ENCODE assay signal across 8 mouse cellular contexts in the genomic region with DNA sequence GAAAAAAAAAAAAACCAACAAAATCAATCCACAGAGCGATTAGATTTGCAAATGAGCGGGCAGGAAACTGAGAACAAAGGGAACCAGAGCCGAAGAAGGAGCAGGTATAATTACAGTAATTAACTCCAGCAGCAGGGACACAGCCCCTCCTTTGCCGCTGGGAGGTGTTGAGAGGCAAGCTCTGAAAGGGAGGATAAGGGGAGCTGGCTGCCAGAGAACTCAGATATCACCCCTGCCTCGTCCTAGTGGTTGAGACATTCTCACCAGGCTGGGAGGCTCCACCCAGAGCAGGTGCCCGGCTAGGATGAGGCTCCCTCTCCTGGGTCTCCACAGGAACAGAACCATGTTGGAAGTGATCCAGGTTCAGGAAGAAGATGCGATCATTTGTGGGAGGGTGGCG.
DNase-seq lines count a peak whose midpoint lies in the region; ATAC-seq and TF ChIP-seq lines count a peak whose summit lies in the region.

No protein-coding gene starts in this region.

- no peak for TF ChIP-seq POLR2A in brain, embryonic 14.5 days (IDR thresholded peaks at IDR 0.05; ENCODE audit: borderline replicate concordance, extremely low read depth, insufficient read depth, insufficient read length, poor library complexity, severe bottlenecking)

- ATAC-seq in cerebellum, adult (ENCODE audit: insufficient number of reproducible peaks, low FRiP score, low TSS enrichment) = no peak

- intact Hi-C loops in left cerebral cortex, postnatal 4 days (cut with DNase I) = no loop called here
- intact Hi-C loops in heart, postnatal 14 days (cut with DNase I) = no loop called here

- peak; percentile 18; the same call in 1 of the 2 replicates for TF ChIP-seq CTCF in brain, embryonic 14.5 days (IDR thresholded peaks at IDR 0.05; ENCODE audit: borderline replicate concordance, extremely low read depth, insufficient read depth, insufficient read length)

- peak; percentile 37 for DNase-seq in ES-CJ7 (ENCODE audit: low read depth, low spot score)
- DNase-seq in brain, embryonic 14.5 days (ENCODE audit: low read depth) = peak; percentile 89
- peak; percentile 32 to 43 for DNase-seq in frontal cortex, postnatal 10 days (ENCODE audit: low spot score in 2 of 2)
- peak; percentile 13 for DNase-seq in left cerebral cortex, postnatal 4 days
- no peak for DNase-seq in spleen, postnatal 36 days (ENCODE audit: low spot score in 2 of 2)
- no peak for DNase-seq in heart, postnatal 14 days
- DNase-seq in heart, adult 8-10 months (ENCODE audit: low spot score) = no peak

Comparison
In these comparisons a context has a peak if more than half of its experiments do, and no peak if none do; other contexts are left out.
1. DNase-seq: peak in ES-CJ7 (single experiment), brain, embryonic 14.5 days (single experiment), frontal cortex, postnatal 10 days (2 of 2) and left cerebral cortex, postnatal 4 days (single experiment); none in spleen, postnatal 36 days (0 of 2), heart, postnatal 14 days (0 of 2) and heart, adult 8-10 months (single experiment).